Mouse (Mus musculus): Measurements from ENCODE around the gene Thsd4.
"Not testable (repeated sequence)": the region's sequence is repeated elsewhere in the genome, so short reads cannot be mapped to it uniquely, and the experiment has no call there.

The Thsd4 gene

DNA sequence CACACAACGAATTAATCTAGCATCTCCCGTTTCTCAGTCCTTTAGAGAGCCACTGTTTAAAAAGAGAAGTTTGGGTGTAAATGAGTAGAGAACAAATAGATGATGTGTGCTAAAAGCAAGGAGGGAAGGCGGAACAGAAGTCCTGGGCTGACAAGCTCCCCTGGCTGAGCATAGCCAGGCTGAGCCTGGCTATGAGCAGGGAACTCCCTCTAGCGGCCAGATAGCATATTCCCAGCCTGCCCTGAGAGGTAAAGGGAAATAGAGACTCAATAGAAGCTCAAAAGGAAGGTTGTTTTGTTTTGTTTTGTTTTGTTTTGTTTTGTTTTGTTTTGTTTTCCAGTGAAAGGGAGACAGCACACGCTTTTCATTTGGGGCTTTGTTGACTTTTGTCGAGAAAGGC, 552.5 kb downstream of the Thsd4 start:
- peak; percentile 30 for DNase-seq (ENCODE audit: low read depth)

DNA sequence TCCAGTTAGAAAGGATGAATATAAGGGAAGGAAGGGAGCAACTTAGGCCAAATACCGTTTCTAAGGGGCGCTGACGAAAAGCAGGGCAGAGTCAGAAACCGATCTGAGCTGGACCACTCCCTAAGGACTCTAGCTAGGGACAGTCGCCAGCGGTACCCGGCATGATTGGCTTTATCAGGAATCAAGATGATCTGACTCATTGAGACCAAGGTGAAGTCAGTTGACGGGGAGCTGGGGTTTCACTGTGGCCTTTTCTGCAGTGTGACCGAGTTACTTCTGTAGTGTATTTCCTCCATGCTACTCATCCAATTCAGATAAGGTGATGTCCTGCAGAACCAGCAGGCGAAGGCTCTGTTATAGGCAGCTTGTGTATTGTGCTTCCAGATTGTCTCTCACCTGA, 556.8 kb downstream of the Thsd4 start:
- DNase-seq (ENCODE audit: low read depth): no peak

DNA sequence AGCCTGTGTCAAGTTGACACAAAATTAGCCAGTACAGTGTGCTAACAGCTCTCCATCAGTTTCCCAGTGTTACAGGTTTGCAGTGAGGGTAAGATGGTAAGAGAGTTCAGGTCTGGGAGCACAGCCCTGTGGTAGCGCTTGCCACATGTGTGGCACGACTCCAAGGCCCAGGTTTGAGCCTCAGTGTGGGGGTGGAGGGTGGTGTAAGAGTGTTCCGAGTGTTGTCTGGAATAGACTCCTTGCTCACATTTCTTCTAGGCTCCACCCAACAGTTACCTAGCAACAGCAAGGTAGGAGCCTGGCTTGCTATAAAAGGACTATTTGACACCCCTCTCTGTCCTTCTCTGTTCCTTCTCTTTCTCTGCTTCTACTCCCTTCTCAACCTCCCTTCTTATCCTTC, 557.5 kb downstream of the Thsd4 start:
- DNase-seq (ENCODE audit: low read depth): no peak

DNA sequence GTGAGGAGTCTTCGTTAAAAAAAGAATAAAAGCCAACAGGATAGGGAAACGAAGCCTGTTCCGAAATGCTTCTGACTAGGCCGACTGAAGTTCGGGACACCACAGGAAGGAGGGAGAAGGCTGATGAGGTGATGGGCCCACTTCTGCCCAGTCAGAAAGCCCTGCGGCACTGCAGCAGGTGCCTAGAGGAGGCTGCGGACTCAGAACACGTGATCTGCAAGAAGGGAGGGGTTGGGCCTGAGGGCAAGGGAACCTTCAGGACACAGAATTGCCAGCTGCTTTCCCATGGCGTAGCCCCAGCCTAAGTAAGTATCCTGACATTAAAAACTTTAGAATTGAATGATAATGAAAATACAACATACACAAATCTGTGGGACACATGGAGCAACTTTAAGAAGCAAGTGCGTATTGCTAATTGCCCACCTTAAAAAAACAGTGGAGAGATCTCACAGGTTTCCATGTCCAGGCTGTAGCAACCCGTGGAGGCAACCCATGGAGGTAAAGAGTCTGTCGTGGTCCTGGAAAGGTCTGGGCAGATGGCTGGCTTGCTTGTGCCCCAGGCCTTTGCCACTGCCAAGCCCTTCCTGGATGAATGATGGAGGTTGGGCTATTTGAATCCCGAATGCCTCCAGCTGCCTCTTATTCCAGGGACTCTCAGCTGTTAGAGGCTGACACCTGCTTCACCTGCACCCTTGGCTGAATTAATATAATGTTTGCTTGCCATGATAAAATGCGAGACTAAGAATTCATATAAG, 560.5 kb downstream of the Thsd4 start:
- no peak for DNase-seq (ENCODE audit: low read depth)

DNA sequence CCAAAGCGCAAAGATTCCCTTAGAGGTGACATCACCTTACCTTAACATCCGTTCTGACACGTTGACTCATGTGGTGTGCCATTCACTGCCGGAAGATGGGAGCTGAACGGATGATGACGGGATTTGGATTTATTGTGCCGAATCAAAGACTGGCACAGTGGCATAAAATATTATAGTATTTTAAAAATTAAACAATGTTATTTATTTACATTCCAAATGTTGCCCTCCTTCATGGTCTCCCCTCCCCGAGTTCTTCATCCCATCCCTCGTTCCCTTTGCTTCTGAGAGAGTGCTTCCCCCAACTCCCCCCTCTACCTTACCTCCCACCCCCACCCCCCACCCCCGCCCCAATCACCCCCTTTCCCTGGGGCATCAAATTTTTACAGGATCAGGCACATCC, 561.3 kb downstream of the Thsd4 start, which contains the start of gene Nr2e3:
Nr2e3 (minus strand) TSS at position 101 of the 400 bp plus-strand sequence.
- no peak for DNase-seq (ENCODE audit: low read depth)

DNA sequence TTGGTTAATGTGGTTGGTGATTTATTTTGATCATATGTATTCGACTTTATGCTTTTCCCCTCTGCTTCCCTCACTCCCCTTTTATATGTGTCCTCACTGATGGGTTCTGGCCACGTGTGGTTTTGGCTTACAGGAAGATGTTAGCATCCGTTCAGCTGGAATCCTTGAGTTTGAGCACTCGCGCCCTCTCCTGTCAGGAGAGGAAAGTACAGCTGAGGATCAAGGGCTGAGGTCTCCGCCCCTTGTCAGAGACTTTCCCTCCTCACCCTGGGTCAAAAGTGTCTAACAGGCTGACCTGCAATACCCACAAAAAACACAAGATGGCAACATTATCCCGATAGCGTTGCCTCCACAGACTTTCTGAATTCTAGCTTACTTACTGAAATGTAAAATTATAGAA, 562.6 kb downstream of the Thsd4 start:
- peak; percentile 70 for DNase-seq (ENCODE audit: low read depth)

DNA sequence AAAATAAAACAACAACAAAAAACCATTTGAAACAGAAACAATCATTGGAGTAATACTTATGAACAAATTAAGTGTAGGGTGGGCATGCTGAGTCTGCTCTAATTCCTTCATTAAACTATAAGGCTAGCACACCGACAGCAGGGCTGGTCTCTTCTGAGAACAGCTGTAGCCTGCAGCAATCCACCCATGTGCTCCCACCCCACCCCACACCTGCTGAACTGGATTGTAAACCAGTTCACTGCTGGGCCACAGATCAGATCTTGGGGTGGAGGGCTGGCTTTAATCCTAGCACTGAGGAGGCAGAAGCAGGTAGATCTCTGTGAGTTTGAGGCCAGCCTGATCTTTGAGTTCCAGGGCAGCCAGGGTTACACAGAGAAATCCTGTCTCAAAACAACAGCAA, 563.7 kb downstream of the Thsd4 start:
- not testable (repeated sequence) for DNase-seq (ENCODE audit: low read depth)

DNA sequence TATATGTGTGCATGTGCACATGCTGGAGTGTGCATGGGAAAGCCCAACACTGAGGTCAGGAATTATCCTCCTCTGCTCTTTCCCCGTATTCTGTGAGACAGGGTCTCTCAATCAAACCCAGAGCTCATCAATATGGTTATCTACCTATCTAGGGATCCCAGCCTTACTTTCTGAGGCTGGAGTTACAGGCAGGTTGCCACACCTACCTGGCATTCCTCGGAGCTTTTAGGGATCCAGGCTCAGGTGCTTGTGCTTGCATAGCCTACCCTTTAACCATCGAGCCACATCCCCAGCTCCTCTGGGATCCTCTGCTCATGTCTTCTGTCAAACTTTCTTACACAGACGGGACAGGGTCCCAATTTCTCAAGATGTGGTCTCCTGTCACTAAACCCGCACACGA, 565.4 kb downstream of the Thsd4 start:
- no peak for DNase-seq (ENCODE audit: low read depth)

DNA sequence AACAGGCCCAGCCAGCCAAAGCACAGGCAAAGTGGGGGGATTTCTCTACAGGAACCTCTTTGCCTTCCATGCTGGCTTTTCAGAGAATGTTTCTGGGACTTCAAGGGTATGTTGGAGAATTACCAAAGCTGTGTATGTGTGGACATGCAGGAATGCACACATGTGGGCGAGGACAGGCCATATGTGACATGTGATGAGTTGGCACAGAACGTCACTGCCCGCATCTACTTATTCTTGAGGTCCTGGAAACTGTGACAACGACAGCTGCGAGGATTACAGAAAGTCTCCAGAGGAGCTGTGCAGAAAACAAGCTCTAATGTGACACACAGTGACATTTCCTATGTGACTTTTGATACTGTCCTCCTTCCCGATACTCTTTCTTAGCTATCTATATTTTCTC, 566.2 kb downstream of the Thsd4 start:
- DNase-seq (ENCODE audit: low read depth): no peak

DNA sequence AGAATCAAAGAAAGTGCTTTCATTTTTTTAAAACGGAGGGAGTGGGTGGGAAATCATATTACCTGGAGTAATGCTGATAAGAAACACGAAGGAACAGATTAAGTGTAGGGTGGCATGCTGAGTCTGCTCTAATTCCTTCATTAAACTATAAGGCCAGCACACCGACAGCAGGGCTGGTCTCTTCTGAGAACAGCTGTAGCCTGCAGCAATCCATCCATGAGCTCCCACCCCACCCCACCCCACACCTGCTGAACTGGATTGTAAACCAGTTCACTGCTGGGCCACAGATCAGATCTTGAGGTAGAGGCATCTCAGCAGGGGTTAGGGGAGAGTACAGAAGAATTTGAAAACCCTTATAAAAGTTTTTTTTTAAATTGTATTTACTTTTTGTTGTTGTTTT, 566.6 kb downstream of the Thsd4 start:
- DNase-seq (ENCODE audit: low read depth): no peak

DNA sequence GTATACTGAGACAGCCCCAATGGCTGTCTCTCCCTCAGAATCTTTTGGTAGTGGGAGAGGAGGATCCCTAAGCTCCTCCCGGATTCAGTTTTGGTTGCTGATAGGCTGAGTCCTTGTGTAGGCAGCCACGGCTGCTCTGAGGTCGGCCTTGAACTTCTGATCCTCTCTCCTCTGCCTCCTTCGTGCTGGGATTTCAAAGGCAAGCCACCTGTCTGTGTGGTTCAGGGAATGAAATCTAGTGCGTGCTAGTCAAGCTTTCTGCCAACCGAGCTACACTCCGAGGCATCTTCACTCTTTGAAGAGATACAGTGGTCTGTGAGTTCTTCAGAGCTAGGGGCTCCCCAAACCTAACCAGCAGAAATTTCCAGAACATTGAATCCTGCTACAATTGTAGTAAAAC, 568.3 kb downstream of the Thsd4 start:
- no peak for DNase-seq (ENCODE audit: low read depth)

DNA sequence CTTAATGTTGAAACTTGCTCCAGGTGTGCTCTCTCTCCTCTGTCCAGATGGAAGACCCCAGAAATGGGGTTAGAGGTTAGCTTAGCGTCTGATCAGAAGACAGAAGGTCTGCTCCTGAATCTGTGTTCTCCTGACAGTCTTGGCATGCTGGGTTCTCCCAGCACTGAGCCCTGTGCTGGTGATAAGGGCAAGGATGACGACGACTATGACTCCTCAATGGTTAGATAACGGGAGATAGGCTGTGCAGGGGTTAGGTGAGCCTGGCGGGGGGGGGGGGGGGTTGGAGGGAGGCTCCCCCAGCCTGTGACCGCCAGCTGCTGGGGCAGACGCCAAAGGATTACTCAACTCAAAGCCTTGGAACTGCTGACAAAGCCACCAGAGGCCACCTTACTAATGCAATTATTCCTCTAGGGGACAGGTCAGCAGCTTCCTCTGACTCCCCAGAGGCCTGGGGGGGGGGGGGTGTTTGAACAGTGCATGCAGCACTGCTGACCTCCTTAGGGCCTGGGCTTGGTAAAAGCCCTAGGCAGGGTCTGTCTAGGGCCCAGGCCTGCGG, 569.3 kb downstream of the Thsd4 start:
- DNase-seq (ENCODE audit: low read depth): no peak

DNA sequence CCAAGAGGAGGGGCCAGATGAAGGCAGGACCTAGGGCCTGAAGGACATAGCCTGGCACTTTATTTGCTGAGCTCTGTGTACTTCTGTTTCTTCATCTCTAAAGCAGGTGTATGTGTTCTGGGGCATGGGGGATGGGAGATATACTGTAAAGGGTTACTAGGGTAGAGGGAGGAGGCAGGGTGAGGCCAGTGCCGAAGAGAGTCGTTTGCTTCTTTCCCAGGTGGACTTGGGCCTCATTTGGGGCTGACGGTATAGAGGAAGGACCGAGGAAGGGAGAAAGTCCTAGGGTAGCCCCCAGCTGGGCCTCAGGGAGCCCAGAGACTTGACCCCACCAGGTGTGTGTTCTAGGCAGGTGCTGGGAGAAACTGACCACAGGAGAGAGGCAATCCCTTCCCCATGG, 569.9 kb downstream of the Thsd4 start:
- DNase-seq (ENCODE audit: low read depth): no peak

DNA sequence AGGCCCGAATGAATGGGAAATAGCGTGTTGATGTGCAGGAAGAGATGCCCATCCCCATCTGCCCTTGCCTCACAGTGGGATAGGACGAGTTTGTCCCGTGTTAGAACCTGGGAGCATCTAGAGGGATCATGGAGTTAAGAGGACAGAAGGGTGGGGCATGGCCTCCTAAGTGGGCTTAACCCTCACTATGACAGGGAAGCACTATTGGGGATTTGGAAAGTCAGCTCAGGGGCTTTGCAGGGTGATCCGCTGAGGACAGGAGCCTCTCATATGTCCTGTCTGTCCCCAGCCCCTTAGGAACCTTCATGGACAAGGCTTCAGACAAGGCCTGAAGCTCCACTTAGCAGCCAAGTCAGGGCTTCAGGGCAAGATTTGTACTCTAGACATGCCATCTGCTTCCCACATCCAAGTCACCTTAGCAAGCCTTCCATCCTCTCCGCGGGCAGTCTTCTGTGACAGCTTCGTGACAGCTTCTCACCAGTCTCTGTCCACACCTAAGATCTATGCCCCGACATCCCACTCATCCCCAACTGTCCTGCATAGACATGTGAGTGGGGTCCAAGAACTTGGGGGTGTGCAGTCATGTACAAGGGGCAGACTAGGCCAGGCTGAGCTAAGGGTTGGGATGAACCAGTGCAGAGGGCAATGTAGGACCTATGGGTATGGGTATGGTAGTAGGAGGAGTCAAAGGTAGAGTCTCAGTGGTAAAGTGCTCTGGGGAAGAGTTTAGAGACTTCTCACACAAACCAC, 570.7 kb downstream of the Thsd4 start:
- no peak for DNase-seq (ENCODE audit: low read depth)

DNA sequence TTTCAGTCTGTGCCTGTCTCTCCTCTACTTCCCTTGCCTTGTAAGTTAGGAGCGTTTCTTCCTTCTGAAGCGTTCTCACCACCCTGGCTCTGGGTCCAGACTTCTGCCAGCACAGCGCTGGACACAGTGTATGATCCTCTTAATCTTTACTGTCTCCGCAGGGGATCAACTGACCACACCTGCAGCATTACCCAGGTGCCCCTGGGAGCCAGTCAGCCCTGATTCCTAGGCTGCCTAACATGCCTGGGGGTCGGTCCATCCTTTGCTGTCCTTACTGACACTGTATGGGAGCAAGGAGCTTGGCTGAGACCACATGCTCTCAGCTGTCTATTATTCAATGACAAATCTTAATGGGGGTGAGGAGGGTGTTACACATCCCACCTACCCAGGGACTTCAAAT, 571.9 kb downstream of the Thsd4 start:
- DNase-seq (ENCODE audit: low read depth): no peak

DNA sequence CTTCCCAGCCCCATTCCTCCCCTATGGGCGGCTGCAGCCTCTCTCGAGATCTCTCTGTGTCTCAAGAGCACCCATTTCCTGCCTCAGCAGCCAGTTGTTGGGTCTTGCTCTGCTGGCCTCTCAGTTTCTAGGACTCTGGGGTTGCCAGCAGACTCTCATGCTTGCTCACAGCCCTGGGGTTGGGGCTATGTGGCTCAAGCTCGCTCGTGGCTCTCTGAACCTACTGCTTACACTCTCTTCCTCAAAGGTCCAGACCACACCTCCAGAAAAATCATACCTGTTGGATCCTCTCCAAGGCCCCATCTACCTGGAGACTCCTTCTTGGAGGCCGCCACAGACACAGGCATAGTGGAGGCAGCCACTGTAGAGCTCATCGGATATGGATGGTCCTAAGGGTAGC, 572.3 kb downstream of the Thsd4 start:
- DNase-seq (ENCODE audit: low read depth): no peak

DNA sequence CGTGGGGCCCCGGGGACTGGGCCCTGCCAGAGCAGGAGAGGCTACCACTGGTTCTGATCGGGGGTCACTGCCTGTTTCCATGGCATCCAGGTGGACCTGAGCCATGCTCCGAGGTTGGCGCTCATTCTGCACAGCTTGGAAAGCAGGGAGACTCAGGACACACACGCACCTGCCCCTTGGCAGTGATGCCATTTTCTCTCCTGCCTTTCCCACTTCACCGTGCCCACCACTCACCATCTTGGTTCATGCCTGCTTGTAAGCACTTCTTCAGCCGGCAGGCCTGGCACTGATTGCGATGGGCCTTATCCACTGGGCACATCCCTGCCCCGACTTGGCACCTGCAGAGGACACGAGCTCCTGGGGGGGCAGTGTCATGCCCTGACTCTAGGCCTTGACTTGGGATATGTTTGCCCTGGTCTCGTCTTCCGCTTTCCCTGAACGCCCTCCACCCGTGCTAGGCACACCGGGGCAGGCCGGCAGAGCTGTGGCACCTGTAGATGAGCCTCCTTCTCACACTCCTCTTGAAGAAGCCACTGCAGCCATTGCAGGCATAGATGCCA, 573.1 kb downstream of the Thsd4 start:
- DNase-seq (ENCODE audit: low read depth): no peak

DNA sequence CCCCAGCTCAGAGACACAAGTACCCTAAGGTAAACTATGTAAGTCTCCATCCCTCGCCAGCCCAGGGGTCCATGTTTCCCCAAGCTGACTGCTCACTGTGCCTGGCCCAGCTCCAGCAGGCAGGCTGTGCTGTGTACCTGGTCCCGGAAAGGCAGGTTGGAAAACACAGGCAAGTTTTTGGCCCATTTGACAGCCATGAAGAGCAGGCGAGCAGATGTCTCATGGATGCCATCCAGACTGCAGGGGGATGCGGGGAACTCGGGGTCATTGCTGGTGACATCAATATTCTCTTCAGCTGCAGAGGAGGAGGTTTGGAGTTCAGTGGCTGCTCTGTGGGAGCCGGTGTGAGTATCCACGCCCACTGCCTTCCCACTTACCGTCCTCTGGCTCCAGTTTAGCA, 573.6 kb downstream of the Thsd4 start:
- no peak for DNase-seq (ENCODE audit: low read depth)

DNA sequence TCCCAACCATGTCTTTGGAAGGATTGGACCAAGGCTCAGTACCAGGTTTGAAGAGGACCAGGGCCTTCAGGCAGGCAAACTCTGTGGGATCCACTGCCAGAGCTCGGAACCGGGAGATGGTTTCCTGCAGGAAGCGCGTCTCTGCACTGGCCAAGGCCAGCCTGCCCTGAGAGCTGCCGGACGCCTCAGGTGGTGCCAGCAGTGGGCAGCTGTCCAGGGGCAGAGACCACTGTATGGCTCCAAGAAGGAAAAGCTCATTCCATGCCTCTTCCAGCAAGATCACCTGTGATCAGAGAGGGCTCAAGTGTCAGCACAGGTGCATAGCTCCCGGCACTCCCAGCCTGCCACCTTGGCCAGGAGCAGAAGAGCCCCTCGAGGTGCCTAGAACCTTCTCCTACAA, 574.6 kb downstream of the Thsd4 start:
- DNase-seq (ENCODE audit: low read depth): no peak

DNA sequence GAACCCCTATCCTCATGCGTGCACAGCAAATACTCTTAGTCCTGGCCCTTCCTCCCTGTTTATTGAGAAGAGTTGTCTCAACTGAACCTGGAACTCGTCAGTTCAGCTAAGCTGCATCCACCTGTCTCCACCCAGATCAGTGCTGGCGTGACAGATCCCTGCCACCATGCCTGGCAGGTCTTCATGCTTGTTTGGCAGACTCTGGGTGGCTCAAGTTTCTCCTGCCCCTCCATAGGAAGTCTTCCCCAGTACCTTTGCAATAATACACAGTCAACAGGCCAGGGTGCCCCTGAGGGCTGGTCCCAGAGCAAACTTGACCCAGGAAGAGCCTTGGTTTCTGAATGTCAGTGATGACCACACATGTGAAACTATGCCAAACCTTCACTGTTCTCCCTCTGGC, 576.6 kb downstream of the Thsd4 start:
- no peak for DNase-seq (ENCODE audit: low read depth)

DNA sequence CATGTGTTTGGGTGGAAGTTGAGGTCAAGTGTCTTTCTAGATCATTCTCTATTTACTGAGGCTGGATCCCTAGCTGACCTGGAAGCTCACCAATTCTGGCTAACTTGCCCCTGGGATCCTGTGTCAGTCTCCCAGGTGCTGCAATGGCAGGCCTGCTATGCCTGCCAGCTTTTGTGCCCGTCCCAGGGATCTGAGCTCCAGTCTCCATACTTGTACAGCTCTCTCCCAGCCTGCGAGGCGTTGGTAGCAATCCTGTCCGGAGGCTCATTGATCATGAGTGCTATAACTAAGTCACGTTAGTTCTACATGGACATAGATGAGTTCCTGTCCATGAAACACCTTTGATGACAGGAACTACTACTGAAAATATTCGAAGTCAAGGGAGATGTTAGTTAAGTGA, 578.0 kb downstream of the Thsd4 start:
- no peak for DNase-seq (ENCODE audit: low read depth)

DNA sequence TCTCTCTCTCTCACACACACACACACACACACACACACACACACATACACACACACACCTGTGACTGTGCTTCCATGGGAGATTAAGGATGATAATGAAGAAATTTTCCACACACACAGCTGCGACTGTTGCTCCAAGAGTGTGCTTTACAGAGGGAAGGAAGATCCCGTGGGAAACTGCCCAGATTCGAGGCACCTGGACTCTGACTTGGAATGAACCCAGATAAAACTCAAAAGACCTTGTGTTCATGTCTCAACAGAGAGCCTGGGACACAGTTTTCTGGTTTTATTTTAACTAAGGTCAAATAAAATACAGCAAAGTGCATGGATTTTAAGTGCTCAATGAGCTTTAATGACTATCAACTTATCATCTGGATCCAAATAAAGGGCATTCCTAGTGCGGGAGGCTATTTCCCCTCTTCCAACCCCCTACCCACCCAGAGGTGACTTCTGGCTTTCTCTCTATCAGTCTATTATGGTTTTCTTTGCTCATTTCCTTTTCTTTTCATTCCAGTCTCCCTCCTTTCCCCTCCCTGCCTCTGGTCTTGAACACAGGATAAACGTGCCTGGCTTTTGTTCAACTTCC, 579.3 kb downstream of the Thsd4 start:
- no peak for DNase-seq (ENCODE audit: low read depth)

DNA sequence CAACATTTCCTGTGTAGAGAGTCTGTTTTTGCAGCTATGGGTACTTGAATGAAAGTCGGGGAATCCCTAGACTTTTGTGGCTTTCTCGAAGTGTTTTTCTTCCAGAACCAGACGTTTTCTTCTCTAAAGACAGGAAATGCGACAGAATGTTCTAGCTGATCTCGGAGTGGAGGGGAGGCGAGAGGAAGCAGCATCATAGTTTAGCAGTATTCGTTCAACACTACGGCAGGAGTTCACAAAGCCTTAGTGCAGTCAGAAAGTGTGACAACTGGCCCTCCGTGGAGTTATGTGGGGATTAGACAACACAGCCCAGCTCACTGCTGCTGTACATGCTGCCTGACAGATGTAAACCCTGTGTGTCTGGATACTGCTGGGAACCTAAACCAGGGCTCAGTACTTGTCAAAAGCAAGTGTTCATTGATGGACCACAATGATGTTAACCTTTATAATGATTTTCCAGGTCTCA, 579.9 kb downstream of the Thsd4 start:
- no peak for DNase-seq (ENCODE audit: low read depth)
